Mouse (Mus musculus): Measurements from ENCODE around the gene Farsb.

DNA sequence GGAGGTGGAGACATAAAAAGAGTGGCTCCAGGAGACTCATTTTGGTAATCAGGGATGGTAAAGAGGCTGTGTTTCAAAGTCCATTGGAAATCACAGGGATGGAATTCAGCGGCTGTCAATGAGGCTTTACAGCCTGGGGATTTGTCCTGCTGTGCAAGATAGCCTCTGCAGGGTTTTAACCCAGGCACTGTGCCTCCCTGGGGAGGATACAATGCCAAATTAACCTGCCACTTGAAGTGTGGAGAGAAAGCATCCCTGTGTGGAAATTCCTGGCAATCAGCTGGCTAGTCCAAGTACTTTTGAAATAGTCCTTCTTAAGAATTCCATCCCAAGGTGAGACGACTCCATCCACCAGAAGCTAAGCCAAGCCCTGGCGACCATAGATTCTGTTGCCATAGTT lies 99.8 kb downstream of the Farsb start:
- TF ChIP-seq CTCF (IDR thresholded peaks at IDR 0.05; ENCODE audit: extremely low read depth, insufficient read length, insufficient replicate concordance, low read depth, low read length) (no peak), POLR2A (IDR thresholded peaks at IDR 0.05; ENCODE audit: low read depth, low read length) (no peak)
